Mouse (Mus musculus) thymus, postnatal 4 days (tissue): ENCODE measurements around the gene Cnst.
"Not testable (repeated sequence)": the region's sequence is repeated elsewhere in the genome, so short reads cannot be mapped to it uniquely, and the experiment has no call there.

Experiments used
- DNase-seq: peaks from one replicate; pipeline ENCODE4 v3.0.0; 2021

The Cnst gene

DNA sequence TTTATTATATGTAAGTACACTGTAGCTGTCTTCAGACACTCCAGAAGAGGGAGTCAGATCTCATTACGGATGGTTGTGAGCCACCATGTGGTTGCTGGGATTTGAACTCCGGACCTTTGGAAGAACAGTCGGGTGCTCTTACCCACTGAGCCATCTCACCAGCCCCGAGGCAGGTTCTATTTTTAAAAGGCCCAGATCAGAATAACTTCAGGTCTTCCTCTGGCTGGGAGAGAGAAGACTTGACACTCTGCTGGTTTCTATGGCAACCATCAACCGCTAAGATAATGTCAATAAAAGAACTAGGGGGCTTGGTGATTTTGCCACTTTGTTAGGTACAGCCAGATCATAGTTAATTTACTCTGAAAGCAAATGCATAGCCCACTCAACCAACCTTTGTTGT, 102.5 kb downstream of the Cnst start:
- not testable (repeated sequence) for DNase-seq

- no peak for DNase-seq
Measured at GRCm38 (mm10) chr1:179649324-179649723, 103.2 kb downstream of the Cnst start.

DNA sequence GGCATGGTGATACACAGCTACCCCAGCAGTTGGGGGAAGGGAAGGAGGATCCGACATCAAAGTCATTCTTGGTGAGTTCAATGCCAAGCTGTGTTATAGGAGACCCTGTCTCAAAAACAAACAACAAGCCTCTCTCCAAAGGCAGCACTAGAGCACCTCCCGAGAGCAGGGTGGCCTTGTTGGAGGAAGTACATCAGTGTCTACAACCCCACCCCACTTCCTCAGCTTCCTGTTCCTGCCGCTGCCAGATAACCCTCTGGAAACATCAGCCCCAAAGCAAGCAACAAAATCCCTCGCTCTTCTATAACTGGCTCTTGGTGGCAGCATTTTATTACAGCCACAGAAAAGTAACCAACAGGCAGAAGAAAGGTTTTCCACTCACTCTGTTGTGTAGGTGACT, 104.1 kb downstream of the Cnst start:
- no peak for DNase-seq

GRCm38 (mm10) chr1:179651224-179651623, 105.1 kb downstream of the Cnst start:
- DNase-seq = no peak

DNA sequence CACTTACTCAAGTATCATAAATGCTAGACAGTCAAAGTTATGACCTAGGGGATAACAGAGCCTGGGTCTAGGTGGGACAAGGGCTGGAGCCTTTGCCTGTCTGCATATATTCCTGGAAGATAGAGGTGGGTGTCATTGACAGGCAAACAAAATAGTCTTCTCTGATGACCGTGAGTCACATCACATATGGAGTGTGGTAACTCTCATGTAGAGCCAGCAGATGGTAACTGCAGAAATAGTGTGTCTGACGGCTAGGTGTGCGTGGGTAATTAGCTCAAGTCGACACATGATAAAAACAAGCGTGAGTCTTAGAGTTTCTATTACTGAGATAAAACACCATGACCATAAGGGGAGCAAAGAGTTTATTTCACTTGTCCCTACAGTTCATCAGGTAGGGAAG, 116.9 kb downstream of the Cnst start:
- DNase-seq = no peak

DNA sequence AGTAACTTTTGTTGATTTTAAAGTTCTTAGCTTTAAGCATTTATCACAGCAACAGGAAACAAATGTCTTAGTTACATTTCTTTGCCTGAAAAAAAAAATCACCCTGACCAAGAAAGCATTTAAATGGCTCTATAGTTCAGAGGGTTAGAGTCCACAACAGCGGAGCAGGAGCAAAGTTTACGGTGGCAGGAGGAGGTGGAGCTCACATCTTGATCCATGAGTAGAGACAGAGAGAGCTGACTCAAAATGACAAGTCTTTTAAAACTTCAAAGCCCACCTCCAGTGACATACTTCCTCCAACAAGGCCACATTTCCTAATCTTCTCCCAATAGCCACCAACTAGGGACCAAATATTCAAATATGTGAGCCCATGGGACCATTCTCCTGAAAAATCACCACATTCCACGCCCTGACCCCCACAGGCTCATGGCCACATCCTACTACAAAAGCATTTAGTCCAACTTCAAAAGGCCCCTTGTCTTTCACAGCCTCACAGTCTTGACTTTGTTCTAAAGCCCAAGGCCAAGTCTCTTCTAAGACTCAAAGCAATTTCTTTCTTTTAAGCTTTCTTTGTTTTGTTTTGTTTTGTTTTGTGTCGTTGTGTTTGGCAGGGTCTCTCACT, 118.2 kb downstream of the Cnst start:
- no peak for DNase-seq

- DNase-seq = no peak
Measured at GRCm38 (mm10) chr1:179666971-179667370, 120.8 kb downstream of the Cnst start.

- DNase-seq = no peak
Measured at GRCm38 (mm10) chr1:179667450-179667849, 121.3 kb downstream of the Cnst start.

GRCm38 (mm10) chr1:179668013-179668805, 122.0 kb downstream of the Cnst start, which contains the start of gene Sccpdh:
TSS of gene Sccpdh (plus strand) at chr1:179668210.
- peak; percentile 83 for DNase-seq

- no peak for DNase-seq
Measured at GRCm38 (mm10) chr1:179668836-179669537, 122.8 kb downstream of the Cnst start.

GRCm38 (mm10) chr1:179674355-179674754, 128.2 kb downstream of the Cnst start:
- DNase-seq = no peak

DNA sequence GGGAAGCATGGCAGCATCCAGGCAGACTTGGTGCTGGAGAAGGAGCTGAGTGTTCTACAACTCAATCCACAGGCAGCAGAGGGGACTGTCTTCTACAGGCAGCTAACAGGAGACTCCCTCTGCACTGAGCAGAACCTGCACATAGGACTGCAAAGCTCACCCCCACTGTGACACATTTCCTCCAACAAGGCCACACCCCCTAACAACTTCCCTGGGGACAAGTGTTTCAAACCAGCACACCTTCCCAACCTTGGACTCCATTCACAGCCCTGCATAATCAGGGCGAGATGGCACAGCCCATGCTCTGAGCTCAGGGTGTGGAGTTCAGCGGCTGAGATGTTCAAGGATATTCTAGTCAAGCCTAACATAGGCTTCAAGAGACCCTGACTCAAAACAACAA, 130.9 kb downstream of the Cnst start:
- no peak for DNase-seq
